Mouse (Mus musculus): ENCODE measurements around the gene Htatsf1.

Htatsf1 gene

GRCm38 (mm10) chrX:57053174-57053992 is at the start of gene Htatsf1:
Gene Htatsf1, plus strand, starts transcription at chrX:57053583.
- peak; percentile 79 for DNase-seq (ENCODE audit: extremely low spot score, low spot score)

- DNase-seq (ENCODE audit: extremely low spot score, low spot score): no peak
Measured at GRCm38 (mm10) chrX:57012891-57013290, 40.5 kb upstream of the Htatsf1 start.

- no peak for DNase-seq (ENCODE audit: extremely low spot score, low spot score)
Measured at GRCm38 (mm10) chrX:57042774-57043173, 10.6 kb upstream of the Htatsf1 start, which contains the start of gene Brs3. Gene Brs3, plus strand, starts transcription at chrX:57043074.

GRCm38 (mm10) chrX:57043869-57044268 is 9.5 kb upstream of the Htatsf1 start:
- DNase-seq (ENCODE audit: extremely low spot score, low spot score): no peak

- DNase-seq (ENCODE audit: extremely low spot score, low spot score): no peak
Measured at GRCm38 (mm10) chrX:57052848-57053173, 572 bp upstream of the Htatsf1 start.

GRCm38 (mm10) chrX:57053993-57054385 is 606 bp downstream of the Htatsf1 start:
- DNase-seq (ENCODE audit: extremely low spot score, low spot score): no peak

- DNase-seq (ENCODE audit: extremely low spot score, low spot score): no peak
Measured at GRCm38 (mm10) chrX:57081496-57081895, 28.1 kb downstream of the Htatsf1 start.

GRCm38 (mm10) chrX:57087806-57088205 is 34.4 kb downstream of the Htatsf1 start, which contains the start of gene Vgll1:
Gene Vgll1, plus strand, starts transcription at chrX:57088106.
- no peak for DNase-seq (ENCODE audit: extremely low spot score, low spot score)

- no peak for DNase-seq (ENCODE audit: extremely low spot score, low spot score)
Measured at GRCm38 (mm10) chrX:57103415-57103814, 50.0 kb downstream of the Htatsf1 start.

- no peak for DNase-seq (ENCODE audit: extremely low spot score, low spot score)
Measured at GRCm38 (mm10) chrX:57106956-57107355, 53.6 kb downstream of the Htatsf1 start.
